14 mouse cellular contexts compared by ENCODE assay signal in the genomic region with DNA sequence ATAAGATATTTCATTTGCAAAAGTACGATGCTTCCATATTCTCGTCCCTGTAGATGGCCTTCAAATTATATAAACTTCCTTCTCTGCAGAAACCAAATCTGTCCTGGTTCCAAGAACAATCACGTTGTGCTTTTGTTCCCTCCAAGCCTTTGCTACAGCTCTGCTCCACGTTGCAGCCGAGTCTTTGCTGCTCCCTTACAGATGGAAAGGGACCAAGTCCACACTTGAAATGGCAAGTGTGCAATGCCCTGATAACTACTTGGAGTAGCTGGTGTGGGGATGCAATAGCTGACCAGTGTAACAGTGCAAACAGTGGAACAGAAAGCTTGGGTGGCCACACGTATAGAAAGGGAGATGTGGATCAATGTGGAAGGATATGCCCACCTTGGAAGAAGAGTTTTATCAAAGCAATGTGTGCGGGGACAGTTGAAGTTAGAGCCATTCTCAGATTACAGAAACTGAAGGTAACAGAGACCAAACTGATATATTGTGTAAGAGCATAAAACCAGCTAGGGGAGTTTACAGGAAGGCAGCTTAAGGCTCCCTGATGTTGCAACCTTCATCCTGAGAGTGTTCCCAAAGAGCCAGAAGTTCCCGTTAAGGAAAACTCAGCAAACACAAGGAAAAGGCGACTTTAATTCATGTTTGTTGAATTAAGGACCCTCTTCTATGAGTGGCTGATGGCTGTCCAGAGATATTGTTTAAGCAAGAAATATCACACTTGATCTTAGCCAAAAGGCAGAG.
DNase-seq lines count a peak whose midpoint lies in the region; ATAC-seq and TF ChIP-seq lines count a peak whose summit lies in the region.
"Had no signal": no experiment of that assay in that cellular context is flagged by ENCODE, and none has a peak within 500 bp of the region (broad histone marks: within the 10 kb centered on the region; RNA-seq: fewer than 3 reads in every experiment).

No protein-coding gene starts in this region.

- TF ChIP-seq EP300 in heart, postnatal 0 days (IDR thresholded peaks at IDR 0.05; ENCODE audit: low read depth) = no peak

- WGBS in heart, embryonic 13.5 days = 58% methylated on average over 9 of the region's 9 CpGs
- 68% methylated on average over 9 of the region's 9 CpGs for WGBS in embryonic facial prominence, embryonic 14.5 days
- 55% methylated on average over 9 of the region's 9 CpGs for WGBS in heart, postnatal 0 days
- 89% methylated on average over 9 of the region's 9 CpGs for WGBS in forebrain, embryonic 11.5 days
- 85% methylated on average over 9 of the region's 9 CpGs for WGBS in midbrain, embryonic 11.5 days

- H3K4me1 ChIP-seq in heart, embryonic 13.5 days = peaks cover 35% of the 10 kb centered on the region
- H3K4me1 ChIP-seq in embryonic facial prominence, embryonic 14.5 days (ENCODE audit: control insufficient read depth, insufficient read depth, low read length) = peaks cover 17% of the 10 kb centered on the region; the same call in 1 of the 2 replicates
- peaks cover 8% of the 10 kb centered on the region; the same call in 1 of the 2 replicates for H3K4me1 ChIP-seq in heart, postnatal 0 days (ENCODE audit: control insufficient read depth, insufficient read depth)
- peaks cover 4% of the 10 kb centered on the region; the same call in 1 of the 2 replicates for H3K4me1 ChIP-seq in forebrain, embryonic 11.5 days (replicated peaks; ENCODE audit: control insufficient read depth, insufficient read depth, low read length)
- H3K4me1 ChIP-seq in midbrain, embryonic 11.5 days (ENCODE audit: control insufficient read depth, insufficient read depth, low read length) = 0 out of 2 replicates have a peak, but pooled peaks cover 5% of the 10 kb centered on the region

- ATAC-seq in heart, embryonic 13.5 days (ENCODE audit: extremely low read depth, insufficient number of reproducible peaks, low FRiP score, low TSS enrichment) = no peak
- no peak for ATAC-seq in embryonic facial prominence, embryonic 14.5 days (ENCODE audit: low read depth)
- ATAC-seq in heart, postnatal 0 days (ENCODE audit: insufficient read depth, low read depth) = no peak
- ATAC-seq in forebrain, embryonic 11.5 days (replicated peaks; ENCODE audit: low FRiP score) = no peak
- ATAC-seq in midbrain, embryonic 11.5 days (ENCODE audit: low FRiP score) = no peak
- ATAC-seq: activated CD4-positive, CD25-positive, alpha-beta regulatory T cell, adult 4 months; forebrain, embryonic 13.5 days had no signal

- DNase-seq in heart, postnatal 14 days = no peak
- DNase-seq in embryonic facial prominence, embryonic 14.5 days (ENCODE audit: low spot score) = no peak
- DNase-seq in heart, postnatal 0 days (ENCODE audit: low spot score) = no peak
- DNase-seq in lung, postnatal 14 days = peak; percentile 38
- no peak for DNase-seq in forebrain, embryonic 11.5 days (ENCODE audit: low spot score)
- DNase-seq in midbrain, embryonic 11.5 days (ENCODE audit: low spot score, missing footprints) = no peak
- no peak for DNase-seq in retina, postnatal 1 day
- DNase-seq: cerebellum, adult 9-10 months; gastrocnemius, postnatal 10 days had no signal

- H3K4me2 ChIP-seq in heart, embryonic 13.5 days = 0 out of 2 replicates have a peak overlapping the region, but pooled peaks have one; percentile 5
- H3K4me2 ChIP-seq in embryonic facial prominence, embryonic 14.5 days (ENCODE audit: low read depth, low read length) = no peak overlapping the region
- no peak overlapping the region for H3K4me2 ChIP-seq in heart, postnatal 0 days (ENCODE audit: low read depth, low read length)
- H3K4me2 ChIP-seq in forebrain, embryonic 11.5 days (ENCODE audit: low read depth, low read length, severe bottlenecking) = no peak overlapping the region
- no peak overlapping the region for H3K4me2 ChIP-seq in midbrain, embryonic 11.5 days
- H3K4me2 ChIP-seq: forebrain, embryonic 13.5 days; hindbrain, embryonic 13.5 days; limb, embryonic 12.5 days had no signal

- H3K27me3 ChIP-seq in heart, embryonic 13.5 days (replicated peaks) = no peaks in the 10 kb centered on the region
- no peaks in the 10 kb centered on the region for H3K27me3 ChIP-seq in embryonic facial prominence, embryonic 14.5 days (replicated peaks; ENCODE audit: control insufficient read depth, insufficient read depth, low read length)
- H3K27me3 ChIP-seq in heart, postnatal 0 days (ENCODE audit: control insufficient read depth, insufficient read depth, low read length) = no peaks in the 10 kb centered on the region
- H3K27me3 ChIP-seq in forebrain, embryonic 11.5 days (ENCODE audit: control insufficient read depth, insufficient read depth, low read length) = no peaks in the 10 kb centered on the region
- H3K27me3 ChIP-seq in midbrain, embryonic 11.5 days (ENCODE audit: control insufficient read depth, insufficient read depth, low read length) = no peaks in the 10 kb centered on the region
- H3K27me3 ChIP-seq: forebrain, embryonic 13.5 days; hindbrain, embryonic 13.5 days had no signal

- H3K9me3 ChIP-seq in heart, embryonic 13.5 days = no peaks in the 10 kb centered on the region; the same call in 1 of the 2 replicates
- H3K9me3 ChIP-seq in embryonic facial prominence, embryonic 14.5 days (ENCODE audit: control insufficient read depth, low read length) = no peaks in the 10 kb centered on the region
- no peaks in the 10 kb centered on the region for H3K9me3 ChIP-seq in heart, postnatal 0 days (replicated peaks; ENCODE audit: control insufficient read depth, low read length)
- no peaks in the 10 kb centered on the region for H3K9me3 ChIP-seq in forebrain, embryonic 11.5 days (ENCODE audit: control insufficient read depth, low read length)
- H3K9me3 ChIP-seq in midbrain, embryonic 11.5 days (ENCODE audit: control insufficient read depth, low read length) = no peaks in the 10 kb centered on the region
- H3K9me3 ChIP-seq: forebrain, embryonic 13.5 days; hindbrain, embryonic 13.5 days; limb, embryonic 12.5 days had no signal

- no peak for TF ChIP-seq CTCF in heart, postnatal 0 days (IDR thresholded peaks at IDR 0.05; ENCODE audit: low read depth)

- intact Hi-C loops in heart, postnatal 14 days (cut with DNase I) = no loop called here

- no peak overlapping the region for H3K4me3 ChIP-seq in heart, embryonic 13.5 days
- H3K4me3 ChIP-seq in embryonic facial prominence, embryonic 14.5 days (ENCODE audit: low read depth, low read length) = no peak overlapping the region
- no peak overlapping the region for H3K4me3 ChIP-seq in heart, postnatal 0 days (ENCODE audit: low read depth, low read length)
- no peak overlapping the region for H3K4me3 ChIP-seq in forebrain, embryonic 11.5 days (ENCODE audit: low read depth, low read length)
- H3K4me3 ChIP-seq in midbrain, embryonic 11.5 days (ENCODE audit: low read depth, low read length) = no peak overlapping the region
- H3K4me3 ChIP-seq: forebrain, embryonic 13.5 days; hindbrain, embryonic 13.5 days; limb, embryonic 12.5 days had no signal

- peak overlapping the region; percentile 86 for H3K27ac ChIP-seq in heart, embryonic 13.5 days (replicated peaks)
- peak overlapping the region; percentile 63 for H3K27ac ChIP-seq in embryonic facial prominence, embryonic 14.5 days (replicated peaks; ENCODE audit: low read depth, low read length)
- H3K27ac ChIP-seq in heart, postnatal 0 days (ENCODE audit: low read depth) = peak overlapping the region; percentile 64; the same call in 1 of the 2 replicates
- H3K27ac ChIP-seq in forebrain, embryonic 11.5 days (ENCODE audit: low read depth, low read length) = no peak overlapping the region
- H3K27ac ChIP-seq in midbrain, embryonic 11.5 days (ENCODE audit: low read depth, low read length) = no peak overlapping the region
- H3K27ac ChIP-seq: forebrain, embryonic 13.5 days; hindbrain, embryonic 13.5 days; limb, embryonic 12.5 days had no signal

- no peaks in the 10 kb centered on the region for H3K36me3 ChIP-seq in heart, embryonic 13.5 days
- H3K36me3 ChIP-seq in embryonic facial prominence, embryonic 14.5 days (ENCODE audit: control insufficient read depth, insufficient read depth, low read length) = no peaks in the 10 kb centered on the region
- H3K36me3 ChIP-seq in heart, postnatal 0 days (replicated peaks; ENCODE audit: control insufficient read depth, insufficient read depth, low read length) = no peaks in the 10 kb centered on the region
- no peaks in the 10 kb centered on the region for H3K36me3 ChIP-seq in forebrain, embryonic 11.5 days (ENCODE audit: control insufficient read depth, insufficient read depth, low read length)
- no peaks in the 10 kb centered on the region for H3K36me3 ChIP-seq in midbrain, embryonic 11.5 days (ENCODE audit: control insufficient read depth, insufficient read depth, low read length)
- H3K36me3 ChIP-seq: hindbrain, embryonic 13.5 days; limb, embryonic 12.5 days had no signal

- H3K9ac ChIP-seq in heart, embryonic 13.5 days = no peak overlapping the region
- H3K9ac ChIP-seq in embryonic facial prominence, embryonic 14.5 days (ENCODE audit: low read depth, low read length) = no peak overlapping the region
- no peak overlapping the region for H3K9ac ChIP-seq in heart, postnatal 0 days (replicated peaks; ENCODE audit: low read depth, low read length)
- H3K9ac ChIP-seq in forebrain, embryonic 11.5 days (ENCODE audit: low read length) = no peak overlapping the region
- no peak overlapping the region for H3K9ac ChIP-seq in midbrain, embryonic 11.5 days (ENCODE audit: low read length)
- H3K9ac ChIP-seq: forebrain, embryonic 13.5 days; hindbrain, embryonic 13.5 days; limb, embryonic 12.5 days had no signal

Comparison
In these comparisons a context has a peak if more than half of its experiments do, and no peak if none do; other contexts are left out.
1. H3K27ac ChIP-seq: peak in heart, embryonic 13.5 days (single experiment), embryonic facial prominence, embryonic 14.5 days (single experiment) and heart, postnatal 0 days (single experiment); none in forebrain, embryonic 11.5 days (single experiment) and midbrain, embryonic 11.5 days (single experiment).